Mouse (Mus musculus) bone marrow, adult 2 months (tissue): ENCODE data around the gene Olfr694.

Source experiments
- CTCF ChIP-seq: fragments of 200-500 bp; IDR thresholded peaks from 2 replicates; pipeline ENCODE4 v1.5.1; 2011; ENCODE audit warnings: low read length, control low read depth; ENCODE audit not compliant: control insufficient read depth, insufficient read depth
- POLR2A ChIP-seq: fragments of 200-500 bp; IDR thresholded peaks from 2 replicates; pipeline ENCODE4 v1.6.1; 2011; ENCODE audit warnings: low read depth, mild to moderate bottlenecking, control low read depth, low read length, borderline replicate concordance; ENCODE audit not compliant: control insufficient read depth

- TF ChIP-seq POLR2A (no peak), CTCF (no peak)
Measured at GRCm38 (mm10) chr7:106652344-106652652, 39.3 kb downstream of the Olfr694 start.
